Mouse (Mus musculus): ENCODE results near the gene Ermn. TPM values are rescaled to one million over a fixed set of nuclear protein-coding genes. Genes with fewer than 3 reads are reported as not detected.

Gene Ermn
- not detected for total RNA-seq (2022)

GRCm38 (mm10) chr2:58052821-58053581 is at the start of gene Ermn:
Ermn (minus strand) TSS chr2:58052864.
- DNase-seq (ENCODE audit: low spot score), result no peak

- no peak for DNase-seq (ENCODE audit: low spot score)
Observed at GRCm38 (mm10) chr2:58094818-58095217, 42.2 kb upstream of the Ermn start.

- DNase-seq (ENCODE audit: low spot score), result no peak
Observed at GRCm38 (mm10) chr2:58086420-58086819, 33.8 kb upstream of the Ermn start.

GRCm38 (mm10) chr2:58079849-58080248 is 27.2 kb upstream of the Ermn start:
- DNase-seq (ENCODE audit: low spot score), result peak; percentile 6

GRCm38 (mm10) chr2:58055383-58055782 is 2.7 kb upstream of the Ermn start:
- DNase-seq (ENCODE audit: low spot score), result peak; percentile 48

GRCm38 (mm10) chr2:58041867-58042266 is 10.8 kb downstream of the Ermn start:
- DNase-seq (ENCODE audit: low spot score), result peak; percentile 1

- DNase-seq (ENCODE audit: low spot score), result no peak
Observed at GRCm38 (mm10) chr2:58036926-58037325, 15.7 kb downstream of the Ermn start.

- DNase-seq (ENCODE audit: low spot score), result no peak
Observed at GRCm38 (mm10) chr2:58035635-58036034, 17.0 kb downstream of the Ermn start.

- DNase-seq (ENCODE audit: low spot score), result no peak
Observed at GRCm38 (mm10) chr2:58031431-58031830, 21.2 kb downstream of the Ermn start.

- DNase-seq (ENCODE audit: low spot score), result peak; percentile 6
Observed at GRCm38 (mm10) chr2:58029404-58029803, 23.3 kb downstream of the Ermn start.

- no peak for DNase-seq (ENCODE audit: low spot score)
Observed at GRCm38 (mm10) chr2:58026740-58027139, 25.9 kb downstream of the Ermn start.

- DNase-seq (ENCODE audit: low spot score), result no peak
Observed at GRCm38 (mm10) chr2:58023556-58023955, 29.1 kb downstream of the Ermn start.

- DNase-seq (ENCODE audit: low spot score), result no peak
Observed at GRCm38 (mm10) chr2:58007081-58007480, 45.6 kb downstream of the Ermn start.

GRCm38 (mm10) chr2:58001497-58001896 is 51.2 kb downstream of the Ermn start:
- DNase-seq (ENCODE audit: low spot score), result no peak

- DNase-seq (ENCODE audit: low spot score), result no peak
Observed at GRCm38 (mm10) chr2:57997752-57998430, 54.8 kb downstream of the Ermn start, which contains the start of gene Galnt5. Galnt5 (plus strand) TSS chr2:57997884.

Other genes starting within 250 kb of the Ermn start
- under 1 TPM; 0.05 to 0.13 (median 0.07) TPM for gene Galnt5, start 55.0 kb downstream of the Ermn start, total RNA-seq (2022)
- gene Cytip, start 142.7 kb upstream of the Ermn start, total RNA-seq (2022), result 1 to 10 TPM in 2 of 4 experiments, under 1 TPM in 2; 0.54 to 3.1 (median 0.95) TPM